Mouse (Mus musculus) frontal cortex, postnatal 10 days (tissue): ENCODE results near the gene Cdk19.
A peak's percentile ranks its signal among the peaks of the same experiment; 100 is the strongest.
"Not testable (repeated sequence)": the region's sequence is repeated elsewhere in the genome, so short reads cannot be mapped to it uniquely, and the experiment has no call there.

ENCODE experiments used
- DNase-seq, 2 experiments: peaks; one replicate each; pipeline ENCODE4 v3.0.0; 2022; ENCODE audit warnings: low spot score in 2 of 2, mixed read lengths in 1 of 2

Gene Cdk19

DNA sequence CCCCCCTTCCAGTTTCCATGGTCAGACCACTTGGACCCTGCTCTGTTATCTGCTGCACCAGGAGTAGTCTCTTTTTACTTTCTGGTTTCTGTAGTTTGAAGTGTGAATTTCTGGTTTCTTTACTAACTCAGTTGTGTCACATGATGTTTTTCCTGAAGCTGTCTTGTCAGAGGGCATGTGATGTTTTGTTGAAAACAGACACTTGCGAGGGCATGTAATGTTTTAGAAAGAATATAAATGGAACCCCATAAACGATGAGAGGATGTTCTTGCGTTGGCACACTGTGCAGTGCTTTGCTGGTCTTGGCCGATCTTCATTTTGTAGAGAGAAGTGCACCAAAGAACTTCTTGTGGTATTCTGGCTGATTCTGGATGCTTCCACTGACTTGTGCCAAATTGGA, 46.8 kb downstream of the Cdk19 start:
- no peak for DNase-seq

DNA sequence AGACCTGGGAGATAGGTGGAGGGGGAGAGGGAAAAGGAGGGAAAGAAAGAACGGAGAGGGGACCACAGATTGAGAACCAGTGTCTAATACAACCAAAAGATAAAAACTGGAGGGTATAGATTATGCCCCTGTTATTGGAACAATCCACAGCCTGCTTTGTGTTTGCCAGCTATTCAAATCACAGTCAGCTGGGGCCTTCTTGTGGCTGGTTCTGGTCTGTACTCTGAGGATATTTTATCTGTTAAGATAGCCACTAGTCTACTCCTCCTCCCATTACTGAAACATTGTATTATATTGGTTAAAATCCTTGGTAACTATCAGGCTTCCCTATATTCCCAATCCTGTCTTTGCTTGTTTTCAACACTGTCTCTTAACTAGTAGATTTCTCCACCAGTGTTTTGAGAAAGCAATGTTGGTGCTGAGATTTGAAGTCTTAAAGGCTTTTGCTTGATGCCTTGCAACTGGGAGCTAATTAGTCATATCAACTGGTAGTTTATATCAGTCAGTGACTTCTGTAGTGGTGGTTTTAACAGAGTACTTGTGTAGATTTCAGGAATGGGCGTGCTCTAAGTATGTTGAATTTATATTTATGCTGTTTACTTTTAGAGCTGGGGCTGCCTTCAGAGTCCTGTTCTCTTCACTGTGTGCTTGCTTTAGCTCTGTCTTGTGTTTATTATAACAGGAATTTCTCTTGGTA, 54.2 kb downstream of the Cdk19 start:
- no peak for DNase-seq

DNA sequence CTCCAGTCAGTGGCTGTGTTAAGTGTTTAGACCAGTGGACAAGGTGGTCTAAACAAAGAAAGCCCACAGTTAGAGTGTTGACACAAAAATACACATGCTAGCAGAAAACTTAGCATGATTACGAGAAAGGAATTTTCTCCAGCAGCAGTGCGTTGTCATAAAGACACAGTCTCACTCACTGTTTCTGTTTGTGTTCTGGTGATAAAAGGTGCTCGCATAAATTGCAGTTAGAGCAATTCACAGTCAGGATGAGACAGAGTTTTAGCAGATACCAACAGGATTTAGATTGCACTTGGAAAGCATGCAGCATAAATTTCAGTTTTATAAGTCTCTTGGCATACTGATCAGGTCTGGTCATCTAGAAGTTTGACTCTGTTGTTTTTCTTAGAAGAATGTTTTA, 59.5 kb downstream of the Cdk19 start:
- DNase-seq, result no peak

DNA sequence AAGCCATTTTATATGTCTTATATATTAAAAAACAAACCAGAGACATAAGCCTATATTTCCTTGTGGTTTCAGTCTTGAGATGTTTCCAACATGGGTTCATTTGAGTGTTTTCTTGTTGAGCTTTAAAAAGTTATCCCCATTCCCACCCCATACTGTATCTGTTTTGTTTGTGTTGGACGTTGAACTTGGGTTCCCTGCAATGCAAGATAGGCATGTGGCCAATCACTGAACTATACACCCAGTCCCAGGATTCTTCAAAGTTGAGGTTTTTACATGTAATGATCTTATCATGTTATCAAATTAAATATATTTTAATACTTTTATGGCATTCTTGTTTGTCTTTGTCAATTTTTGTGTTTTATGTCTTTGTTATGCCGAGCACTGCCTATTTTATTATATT, 60.0 kb downstream of the Cdk19 start:
- DNase-seq, result no peak

DNA sequence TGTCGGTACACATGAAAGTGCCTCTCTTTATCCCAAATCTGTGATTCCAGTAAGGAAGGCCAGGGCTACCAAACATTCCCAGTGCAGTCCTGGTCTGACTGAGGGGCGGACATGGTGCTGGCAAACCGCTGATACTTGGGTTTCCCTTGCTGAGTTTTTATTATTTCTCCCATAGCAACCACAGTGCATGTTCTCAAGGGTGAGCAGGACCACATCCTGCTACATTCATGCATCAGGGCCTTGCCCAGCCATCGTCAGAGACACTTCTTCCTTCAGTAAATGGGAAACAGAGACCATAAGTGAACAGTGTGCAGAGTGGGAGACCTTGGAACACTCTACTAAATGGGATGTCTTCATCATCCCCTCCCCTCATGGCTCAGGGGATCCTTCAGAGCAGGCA, 60.9 kb downstream of the Cdk19 start:
- DNase-seq, result no peak

DNA sequence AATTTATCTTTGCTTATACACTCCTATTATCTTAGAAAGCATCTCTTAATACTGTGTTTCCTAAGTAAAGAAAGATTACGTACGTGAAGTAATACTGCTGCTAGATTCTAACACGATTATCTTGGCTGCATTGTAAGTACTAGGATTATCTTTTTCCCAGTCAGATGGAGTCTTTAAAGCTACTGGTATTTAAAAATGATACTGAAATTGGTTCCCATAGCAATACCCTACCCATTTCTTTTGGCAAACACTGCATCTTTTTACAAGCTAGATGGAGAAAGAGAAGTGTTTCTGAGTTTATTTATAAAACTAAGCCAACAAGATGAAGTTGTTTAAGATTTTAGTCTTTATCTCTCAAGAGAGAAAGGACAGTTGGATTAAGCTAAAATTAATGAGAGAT, 67.3 kb downstream of the Cdk19 start:
- DNase-seq, result no peak

DNA sequence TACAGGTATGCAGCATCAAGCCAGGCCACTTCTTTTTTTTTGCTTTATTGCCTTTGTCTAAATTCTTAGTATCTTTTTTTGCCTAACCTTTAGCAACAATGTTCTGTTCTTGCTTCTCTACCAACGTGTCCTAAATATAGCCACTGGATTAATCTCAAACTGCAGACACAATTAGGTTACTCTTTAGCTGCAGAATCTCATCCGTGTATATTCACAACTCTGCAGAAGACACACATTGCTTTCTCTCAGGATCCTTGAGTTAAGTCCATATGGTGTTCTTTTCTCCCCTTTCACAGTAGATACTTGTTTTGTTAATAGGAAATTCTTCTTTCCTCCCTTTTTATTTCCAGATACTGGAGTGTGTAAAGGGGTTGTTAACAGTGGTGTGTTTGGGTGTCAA, 70.0 kb downstream of the Cdk19 start:
- DNase-seq, result no peak

DNA sequence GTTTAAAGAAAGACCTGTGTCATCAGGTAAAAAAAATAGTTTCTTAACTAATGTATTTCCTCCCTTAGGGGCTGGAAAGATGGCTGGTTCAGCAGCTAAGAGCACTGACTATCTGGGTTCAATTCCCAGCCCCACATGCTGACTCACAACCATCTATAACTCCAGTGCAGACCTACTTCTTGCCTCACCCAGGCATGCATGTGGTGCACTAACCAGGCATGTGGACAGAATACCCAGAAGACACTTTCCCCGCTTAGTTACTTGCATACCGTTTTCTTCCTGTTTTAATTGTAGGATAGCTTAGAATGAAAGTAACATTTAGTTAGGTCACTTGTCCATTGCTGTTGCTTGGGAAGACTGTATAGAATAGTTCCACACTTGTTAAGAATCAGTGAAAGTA, 72.0 kb downstream of the Cdk19 start:
- no peak for DNase-seq

DNA sequence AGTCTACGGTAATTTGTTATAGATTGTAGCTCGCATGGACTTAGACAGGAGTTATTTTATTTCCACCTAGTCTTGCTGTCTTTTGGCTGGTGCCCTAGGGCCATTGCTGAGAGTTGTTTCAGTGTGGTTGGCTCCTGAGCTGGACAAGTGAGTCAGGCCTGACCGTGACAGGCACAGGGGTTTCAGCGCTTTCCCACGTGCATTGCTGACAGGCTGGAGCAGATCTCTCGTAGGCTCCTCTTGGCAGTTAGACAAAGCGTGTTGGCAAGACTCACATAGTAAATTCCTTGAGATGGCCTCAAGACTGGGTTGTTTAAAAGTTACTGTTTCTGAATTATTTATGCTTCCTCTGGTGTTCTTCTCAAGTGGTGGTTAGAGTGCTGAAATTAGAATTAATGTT, 77.6 kb downstream of the Cdk19 start:
- DNase-seq, result peak in 1 of 2 experiments; percentile 32

DNA sequence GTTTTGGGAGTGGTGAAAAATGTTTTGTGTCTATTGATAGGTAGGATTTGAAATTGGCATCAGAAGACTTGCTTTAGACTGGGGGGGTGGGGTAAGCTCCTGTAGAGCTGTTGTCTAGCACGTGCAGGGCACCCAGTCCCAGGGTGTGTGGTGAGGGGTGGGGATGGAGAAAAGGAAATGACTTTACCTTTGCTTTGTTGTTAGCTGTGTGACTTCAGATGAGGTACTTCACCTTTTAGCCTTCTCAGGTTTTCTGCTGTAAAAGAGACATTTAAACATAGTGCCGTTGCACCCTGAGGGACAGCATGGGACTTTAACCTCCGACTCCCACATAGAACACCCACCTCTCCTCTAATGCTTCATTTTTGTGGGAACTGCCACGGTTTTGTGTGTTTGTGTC, 80.5 kb downstream of the Cdk19 start:
- no peak for DNase-seq

DNA sequence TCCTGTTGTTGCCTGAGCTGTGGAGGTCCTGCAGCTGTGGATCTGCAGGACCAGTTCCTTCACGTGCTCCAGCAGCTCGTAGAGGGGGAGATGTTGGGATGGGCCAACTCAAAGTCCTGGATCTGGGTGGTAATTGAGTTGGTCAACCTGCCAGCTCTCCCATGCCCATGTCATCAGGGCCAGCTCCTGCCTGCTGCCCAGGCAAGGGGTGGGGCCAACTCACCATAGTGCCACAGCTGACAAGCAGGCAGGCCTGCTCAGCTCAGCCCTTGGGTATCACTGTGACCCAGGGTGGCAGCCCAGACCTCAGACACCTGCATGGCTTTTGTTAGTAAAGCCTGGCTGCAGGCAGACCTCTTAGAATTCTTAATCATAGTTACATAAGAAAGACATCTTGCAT, 81.3 kb downstream of the Cdk19 start:
- no peak for DNase-seq

DNA sequence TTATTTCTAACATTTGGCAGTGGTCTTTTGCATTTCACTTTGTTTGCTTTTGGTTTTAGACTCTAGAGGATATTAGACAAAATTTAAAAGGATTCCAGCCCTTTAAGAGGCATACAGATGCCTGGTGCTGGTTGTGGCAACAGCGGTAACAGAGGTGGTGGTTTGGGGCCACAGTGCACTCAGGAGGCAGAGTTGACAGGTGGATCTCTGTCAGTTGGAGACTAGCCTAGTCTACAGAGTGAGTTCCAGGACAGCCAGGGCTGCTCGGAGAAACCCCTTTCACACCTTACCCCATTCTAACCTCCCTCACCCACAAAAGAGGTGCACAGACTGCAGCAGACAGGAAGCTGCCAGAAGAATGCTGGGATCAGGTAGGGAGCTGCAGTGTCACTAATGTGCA, 82.4 kb downstream of the Cdk19 start:
- no peak for DNase-seq

DNA sequence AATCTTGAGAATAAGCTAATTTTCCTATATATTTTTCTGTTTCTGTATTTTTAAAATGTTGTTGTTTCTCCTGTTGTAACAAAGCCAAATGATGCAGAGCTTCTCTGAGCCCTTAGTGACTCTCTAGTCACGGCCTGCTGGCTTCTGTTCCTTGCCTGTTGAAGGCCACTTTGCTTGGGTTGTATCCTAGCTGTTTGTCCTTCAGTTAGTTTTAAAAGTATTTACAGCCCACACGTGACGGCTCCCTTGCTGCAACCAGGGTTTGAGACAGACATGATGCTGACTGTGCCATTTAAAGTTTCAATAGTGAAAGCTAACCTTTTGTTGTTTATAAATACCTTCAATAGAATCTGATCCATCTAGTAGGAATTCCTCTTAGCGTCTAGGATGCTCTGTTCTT, 83.3 kb downstream of the Cdk19 start:
- DNase-seq, result no peak

DNA sequence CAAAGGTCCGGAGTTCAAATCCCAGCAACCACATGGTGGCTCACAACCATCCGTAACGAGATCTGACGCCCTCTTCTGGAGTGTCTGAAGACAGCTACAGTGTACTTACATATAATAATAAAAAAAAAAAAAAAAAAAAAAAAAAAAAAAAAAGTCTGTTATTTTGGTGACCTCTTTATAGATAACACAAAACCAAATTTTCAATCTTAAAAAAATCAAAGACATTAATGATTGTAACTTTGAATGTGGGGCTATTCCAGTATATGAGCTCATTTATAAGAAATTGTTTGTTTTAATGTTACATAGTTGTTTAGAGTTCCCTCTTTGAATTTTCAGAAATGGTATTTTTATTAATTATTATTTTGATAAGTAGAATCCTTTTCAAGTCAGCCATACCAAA, 85.1 kb downstream of the Cdk19 start:
- not testable (repeated sequence) for DNase-seq

DNA sequence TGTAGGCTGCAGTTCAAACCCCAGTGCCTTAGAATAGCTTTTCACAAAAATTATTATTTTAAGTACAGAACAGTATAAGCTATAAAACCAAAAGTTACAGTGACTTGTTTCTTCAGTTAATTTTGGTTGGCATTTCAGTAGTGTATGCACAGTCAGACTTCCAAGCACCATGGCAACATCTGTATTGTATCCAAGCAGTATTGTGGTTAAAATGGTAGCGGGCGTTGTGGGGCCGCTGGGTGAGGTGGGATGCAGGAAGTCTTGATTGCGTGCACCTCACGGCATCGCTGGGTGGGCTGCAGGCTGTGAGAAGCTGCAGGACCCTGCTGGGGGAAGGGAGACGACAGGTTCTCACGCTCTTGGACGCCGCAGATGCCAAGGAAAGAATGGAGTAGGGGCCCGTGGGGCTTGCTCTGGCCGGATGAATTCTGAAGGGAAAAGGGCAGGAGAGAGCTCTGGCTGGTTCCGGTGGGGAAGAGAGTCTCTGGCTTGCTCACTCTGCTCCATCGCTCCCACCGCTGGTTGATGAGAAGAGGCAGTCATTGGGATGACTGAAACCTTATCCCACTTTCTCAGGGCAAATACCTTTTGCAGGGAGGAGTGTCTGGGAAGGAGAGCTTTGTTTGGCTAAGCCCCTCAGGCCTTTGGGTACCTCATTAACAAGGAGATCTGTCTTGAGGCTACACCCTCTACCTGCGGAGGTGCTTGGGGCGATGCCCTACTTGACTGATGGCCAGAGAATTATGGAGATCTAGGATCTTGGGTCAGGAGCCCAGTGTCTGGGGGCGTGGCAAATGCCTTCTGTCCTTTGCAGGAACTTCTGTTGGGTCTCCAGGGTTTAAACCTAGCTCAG, 86.1 kb downstream of the Cdk19 start:
- DNase-seq, result no peak

DNA sequence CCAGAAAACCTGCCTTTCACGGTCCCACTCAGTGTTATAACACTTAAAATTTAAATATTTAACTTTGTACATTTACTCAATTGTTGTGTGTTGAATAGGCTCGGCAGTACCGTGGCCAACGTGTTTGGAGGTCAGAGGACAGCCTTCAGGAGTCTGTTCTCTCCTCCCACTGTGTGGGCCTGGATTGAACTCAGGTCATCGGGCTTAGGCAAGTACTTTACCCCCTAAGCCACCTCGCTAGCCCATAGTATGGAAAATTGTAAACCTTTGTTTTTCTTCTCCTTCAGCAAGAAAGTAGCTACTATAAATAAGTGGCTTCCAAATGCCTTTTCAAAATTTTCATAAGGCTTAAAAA, 86.7 kb downstream of the Cdk19 start:
- no peak for DNase-seq

DNA sequence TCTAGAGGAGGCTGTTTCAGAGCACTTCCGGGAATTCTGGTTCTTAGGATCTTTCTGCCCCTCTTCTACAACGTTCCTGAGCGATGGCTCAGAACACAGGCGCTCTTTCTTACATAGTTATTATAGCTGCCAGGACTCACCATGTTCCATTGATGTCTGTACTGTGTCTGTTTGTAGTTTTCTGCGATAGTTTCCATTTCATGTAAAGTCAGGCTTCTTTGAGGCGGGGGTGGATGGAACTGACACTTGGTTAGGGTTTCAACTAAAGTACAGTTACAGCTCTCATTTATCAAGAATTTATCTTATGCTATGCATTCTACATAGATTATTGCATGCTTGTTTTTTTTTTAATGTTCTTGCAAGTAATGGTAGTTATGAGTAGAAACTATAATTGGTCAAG, 89.3 kb downstream of the Cdk19 start:
- DNase-seq, result no peak

DNA sequence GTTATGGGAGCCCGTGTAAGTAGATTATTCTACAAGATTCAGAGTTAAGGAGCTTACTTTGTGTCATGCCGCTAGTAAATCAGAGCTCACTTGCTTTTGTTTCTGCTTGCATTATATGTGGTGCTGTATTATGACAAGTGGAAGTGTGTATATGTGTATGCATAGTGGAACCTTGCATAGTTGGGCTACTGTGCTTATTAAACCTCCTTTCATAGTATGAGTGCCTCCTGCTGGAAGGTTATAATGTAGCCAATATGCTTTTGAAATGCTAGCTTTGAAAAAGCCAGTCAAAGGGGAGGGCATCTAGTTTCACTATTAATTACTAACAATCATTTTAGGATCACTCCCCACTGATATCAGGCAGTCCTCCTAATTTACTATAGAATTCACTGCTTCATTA, 89.7 kb downstream of the Cdk19 start:
- DNase-seq, result no peak

DNA sequence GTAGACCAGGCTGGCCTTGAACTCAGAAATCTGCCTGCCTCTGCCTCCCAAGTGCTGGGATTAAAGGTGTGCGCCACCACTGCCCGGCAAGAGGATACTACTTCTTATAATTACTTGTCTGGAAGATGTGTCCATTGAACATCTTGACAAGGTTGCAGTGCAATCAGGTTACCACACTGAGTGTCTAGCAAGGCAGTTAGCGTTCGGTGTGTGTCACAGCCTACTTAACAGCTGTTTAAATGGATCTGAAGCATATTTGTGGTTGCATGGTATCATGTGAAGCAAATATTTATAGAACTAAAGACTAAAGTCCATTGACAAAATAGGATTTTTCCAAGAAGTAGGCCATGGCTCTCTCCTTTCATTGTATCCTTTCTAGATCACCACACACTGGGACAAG, 90.8 kb downstream of the Cdk19 start:
- no peak for DNase-seq

DNA sequence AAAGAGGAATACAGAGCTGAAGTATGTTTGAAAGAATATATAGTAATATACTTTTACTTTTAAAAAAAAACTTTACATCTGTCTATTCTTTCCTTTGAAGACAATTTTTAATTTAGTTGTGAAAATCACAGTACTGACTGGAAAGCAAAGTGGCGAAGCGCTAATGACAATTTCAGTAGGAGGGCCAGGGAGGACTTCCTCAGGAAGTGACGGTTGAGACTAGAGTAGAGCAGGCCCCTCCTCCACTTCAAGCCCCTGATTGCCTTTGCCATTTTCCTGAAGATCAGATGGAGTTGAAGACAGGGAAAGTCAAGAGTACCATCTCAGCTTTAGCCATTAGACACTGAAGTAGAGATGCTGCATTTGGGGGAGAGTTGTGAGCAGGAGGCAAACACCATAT, 92.6 kb downstream of the Cdk19 start:
- no peak for DNase-seq

DNA sequence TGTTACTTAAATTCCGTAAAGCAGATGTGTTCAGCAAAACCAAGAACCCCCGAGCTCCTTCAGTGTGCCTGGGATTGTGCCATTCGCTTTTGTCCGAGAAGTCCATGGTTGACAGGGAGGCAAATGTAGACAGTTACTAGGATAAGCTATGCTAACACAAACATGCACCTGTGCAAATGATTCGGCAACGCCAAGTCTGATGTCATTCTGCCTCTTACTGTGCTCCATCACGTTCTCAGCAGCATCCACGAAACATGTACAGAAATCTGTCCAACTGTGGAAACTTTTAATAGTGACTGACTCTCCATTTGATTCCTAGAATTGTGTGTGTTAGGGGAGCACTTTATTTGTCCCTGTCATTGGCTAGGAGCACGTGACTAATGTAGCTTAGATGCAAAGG, 93.0 kb downstream of the Cdk19 start:
- DNase-seq, result no peak

DNA sequence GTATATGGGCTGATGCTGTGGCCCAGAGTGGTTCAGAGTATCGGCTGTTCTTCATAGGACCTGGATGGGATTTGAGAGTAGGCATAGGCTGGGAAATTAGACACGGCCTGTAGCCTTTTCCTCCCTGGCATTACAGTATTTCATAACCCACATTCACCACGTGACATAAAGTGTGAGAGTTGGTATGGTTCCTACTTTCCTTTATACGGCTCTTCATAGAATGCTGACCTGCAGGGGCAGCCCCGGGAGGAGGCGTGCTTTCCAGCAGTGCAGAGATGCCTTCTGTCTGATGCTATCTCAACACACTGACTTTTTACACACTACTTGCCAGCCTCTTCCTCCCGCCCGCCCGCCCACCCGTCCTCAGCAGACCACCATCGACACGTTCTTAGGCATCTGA, 96.0 kb downstream of the Cdk19 start:
- no peak for DNase-seq

DNA sequence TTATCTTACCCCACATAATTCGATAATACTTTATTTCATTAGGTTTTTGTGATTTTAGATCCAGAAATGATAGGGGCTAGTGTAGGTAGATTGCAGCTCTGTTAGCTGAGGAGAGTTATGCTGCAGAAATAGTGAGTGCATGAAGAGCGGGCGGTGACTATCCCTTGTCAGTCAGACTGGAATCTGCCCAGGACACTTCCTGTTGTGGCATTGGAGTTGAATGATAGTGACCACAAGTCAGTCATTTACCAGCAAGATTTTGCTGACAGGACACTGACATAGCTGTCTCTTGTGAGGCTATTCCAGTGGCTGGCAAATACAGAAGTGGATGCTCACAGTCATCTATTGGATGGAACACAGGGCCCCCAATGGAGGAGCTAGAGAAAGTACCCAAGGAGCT, 97.8 kb downstream of the Cdk19 start:
- DNase-seq, result no peak

DNA sequence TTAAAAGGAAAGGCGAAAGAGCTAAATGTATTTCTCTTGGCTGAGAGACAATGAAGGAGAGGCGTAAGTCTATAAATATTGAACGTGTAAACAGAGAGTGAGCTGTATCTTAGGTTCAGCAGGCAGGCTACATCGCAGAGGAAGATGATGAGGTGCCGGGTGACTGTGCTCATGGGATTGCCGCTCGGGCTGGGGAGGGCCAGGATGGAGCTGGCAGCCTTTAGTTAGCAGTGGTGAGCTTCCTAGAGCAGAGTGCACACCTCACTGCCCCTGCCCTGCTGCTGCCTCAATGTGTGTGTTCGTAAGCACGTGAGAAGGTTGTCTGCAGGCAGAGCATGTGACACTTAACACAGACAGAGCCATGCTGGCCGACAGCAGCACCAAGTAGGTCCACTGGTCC, 101.4 kb downstream of the Cdk19 start:
- no peak for DNase-seq
